Mouse (Mus musculus) lung, postnatal 14 days (tissue): ENCODE results near the gene Ebf1.
"Not testable (repeated sequence)": the region's sequence is repeated elsewhere in the genome, so short reads cannot be mapped to it uniquely, and the experiment has no call there.

Experiments used
- DNase-seq: peaks from one replicate; pipeline ENCODE4 v3.0.0; 2021

The Ebf1 gene

DNA sequence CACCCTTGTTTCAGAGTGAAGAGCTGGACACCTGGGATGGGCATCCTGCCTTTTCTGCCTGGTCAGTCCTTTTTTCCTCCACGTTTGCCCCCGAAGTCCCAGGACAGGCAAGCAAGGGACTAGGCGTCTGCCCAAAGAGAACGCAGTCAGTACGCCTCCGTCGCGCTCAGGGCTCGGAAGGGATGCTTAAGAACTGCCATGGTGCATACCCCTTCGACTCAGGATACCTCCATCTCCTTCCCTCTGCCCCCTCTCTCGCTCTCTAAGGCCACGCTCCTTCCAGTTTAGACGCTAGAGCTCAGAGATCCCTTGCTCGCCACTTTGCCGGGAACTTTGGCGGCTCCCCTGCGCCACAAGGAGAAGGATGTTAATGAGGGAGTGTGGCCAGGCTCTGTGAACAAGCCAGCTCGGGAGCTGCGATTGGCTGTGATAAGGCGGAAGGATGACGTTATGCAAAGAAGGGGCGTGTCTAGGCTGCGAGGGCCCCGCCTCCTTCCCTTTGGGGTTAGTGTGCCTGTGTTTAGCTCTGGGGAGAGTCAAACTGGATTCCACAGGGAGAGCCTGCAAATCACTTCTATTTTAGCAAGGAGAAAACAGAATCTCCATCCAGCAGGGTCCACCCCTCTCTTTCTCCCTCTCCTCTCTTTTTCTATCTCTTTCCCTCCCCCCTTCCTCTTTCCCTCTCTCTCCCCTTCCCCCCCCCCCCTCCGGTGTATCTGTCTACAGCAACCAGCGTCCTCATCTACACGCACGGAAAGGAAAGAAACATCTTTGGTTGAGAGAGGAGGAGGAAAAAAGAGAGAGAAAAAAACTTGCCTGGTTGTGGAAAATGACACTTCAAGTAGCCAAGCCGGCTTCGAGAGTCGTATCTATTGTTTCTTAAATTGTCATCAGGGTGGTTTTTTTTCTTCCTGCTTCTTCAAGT, at the start of gene Ebf1:
Ebf1 (plus strand) TSS at position 530 of the 925 bp plus-strand sequence.
- DNase-seq = peak; percentile 82

DNA sequence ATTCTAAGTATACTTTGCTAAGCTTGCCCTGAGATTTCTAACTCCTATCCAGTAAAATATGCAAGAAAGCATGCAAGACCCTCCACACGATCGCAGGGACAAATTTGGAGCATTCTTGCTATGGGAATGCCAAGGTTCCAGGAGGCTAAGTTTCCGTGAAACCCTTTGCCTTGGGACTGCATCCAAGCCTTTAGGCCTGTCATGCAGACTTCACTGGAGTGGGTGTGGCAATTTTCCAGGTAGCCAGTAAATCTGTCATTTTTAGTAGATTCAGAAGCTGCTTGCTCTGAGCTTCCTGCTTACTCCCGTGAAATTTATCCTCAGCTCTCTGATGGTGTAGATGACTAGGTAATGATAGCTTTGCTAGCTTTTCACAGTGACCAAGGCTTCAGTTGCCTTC, 46.8 kb upstream of the Ebf1 start:
- DNase-seq = not testable (repeated sequence)

DNA sequence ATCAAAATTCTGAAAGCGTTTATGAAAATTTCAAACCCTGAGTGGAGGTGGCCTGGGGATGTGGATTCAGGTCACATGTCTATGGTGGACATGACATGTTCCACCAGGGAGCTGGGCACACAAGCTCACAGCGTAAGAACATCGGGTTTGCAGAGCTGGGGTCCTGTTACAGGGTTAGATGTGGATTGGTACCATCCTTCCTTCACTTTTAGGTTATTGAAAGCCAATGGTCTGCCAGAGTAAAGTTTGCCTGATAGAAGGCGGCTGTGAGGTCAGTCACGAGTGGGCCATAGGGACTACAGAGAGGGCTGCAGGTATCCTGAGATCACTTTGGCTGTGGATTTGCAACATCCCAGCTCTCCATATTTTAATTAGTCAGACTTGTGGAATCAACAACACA, 44.3 kb upstream of the Ebf1 start:
- DNase-seq = no peak

DNA sequence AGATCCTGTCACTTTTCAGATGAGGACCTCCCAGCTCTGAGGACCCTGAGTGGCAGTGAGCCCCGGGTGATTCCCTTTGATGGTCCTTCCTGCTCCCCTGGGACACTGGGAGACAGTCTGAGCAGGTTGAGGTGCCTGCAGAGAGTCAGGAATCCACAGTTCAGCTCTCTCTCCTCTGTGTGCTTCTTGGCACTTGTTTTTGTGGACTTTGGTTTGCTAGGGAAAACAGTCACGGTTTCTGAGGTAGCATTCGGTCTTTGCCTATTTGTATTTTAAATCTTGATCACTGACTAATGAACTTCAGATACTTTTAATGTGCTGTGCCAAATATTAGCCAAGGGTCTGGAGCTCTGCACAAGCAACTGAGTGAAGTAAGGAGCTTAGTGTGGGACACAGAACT, 43.7 kb upstream of the Ebf1 start:
- DNase-seq = no peak

DNA sequence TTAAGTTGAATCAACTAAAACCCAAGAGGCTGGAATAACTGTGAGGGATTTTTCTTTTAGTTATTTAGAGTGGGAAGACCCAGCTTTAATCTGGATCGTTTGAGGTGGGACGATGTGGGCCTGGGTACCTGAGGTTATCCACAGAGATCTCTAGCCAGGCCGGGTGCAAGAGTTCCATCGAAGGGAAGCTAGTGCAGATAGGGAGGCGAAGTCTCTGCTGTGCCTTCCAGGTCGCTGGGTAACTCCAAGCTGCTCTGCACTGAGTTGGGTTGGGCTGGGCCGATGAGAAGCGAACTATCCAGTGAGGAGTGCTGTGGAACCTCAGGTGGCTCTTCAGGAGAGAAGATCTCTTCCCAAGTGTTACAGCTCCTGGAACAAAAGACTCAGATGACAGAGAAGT, 42.7 kb upstream of the Ebf1 start:
- DNase-seq = no peak

DNA sequence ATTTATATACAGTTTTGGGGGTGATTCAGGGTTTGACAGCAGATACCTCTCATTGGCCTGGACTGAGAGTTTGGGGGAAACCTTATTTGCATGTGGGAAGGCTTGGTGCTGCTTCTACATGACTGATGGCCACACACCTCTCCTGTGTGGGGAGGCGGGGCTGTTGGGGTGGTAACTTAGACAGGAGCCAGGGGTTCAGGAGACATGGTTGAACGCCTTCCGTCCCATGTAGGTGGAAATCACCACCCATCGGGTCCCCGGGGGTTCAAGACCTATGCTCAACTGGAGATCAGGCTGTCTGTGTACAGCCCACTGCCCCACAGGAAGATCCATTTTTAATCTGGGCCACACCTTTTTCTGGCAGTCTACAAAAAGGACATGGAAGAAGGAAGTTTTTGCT, 42.3 kb upstream of the Ebf1 start:
- no peak for DNase-seq

DNA sequence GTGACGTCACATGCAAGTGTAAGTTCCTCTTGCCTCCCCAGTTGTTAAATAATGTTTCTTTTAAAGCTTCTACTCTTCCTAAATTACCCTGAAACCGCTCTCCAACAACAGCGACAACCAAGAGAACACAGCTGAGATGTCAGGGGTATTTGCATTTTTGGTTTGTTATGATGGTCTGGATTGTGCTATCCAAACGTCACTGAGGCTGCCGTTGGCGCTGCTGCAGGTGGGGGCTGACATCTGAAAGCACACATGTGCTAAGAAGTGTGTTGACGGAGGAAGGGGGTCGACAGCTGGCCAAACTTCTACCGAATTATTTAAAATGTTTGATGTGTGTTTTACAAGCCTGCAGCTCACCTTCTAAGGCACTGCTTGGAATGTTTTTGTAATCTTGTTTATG, 39.2 kb upstream of the Ebf1 start:
- no peak for DNase-seq

DNA sequence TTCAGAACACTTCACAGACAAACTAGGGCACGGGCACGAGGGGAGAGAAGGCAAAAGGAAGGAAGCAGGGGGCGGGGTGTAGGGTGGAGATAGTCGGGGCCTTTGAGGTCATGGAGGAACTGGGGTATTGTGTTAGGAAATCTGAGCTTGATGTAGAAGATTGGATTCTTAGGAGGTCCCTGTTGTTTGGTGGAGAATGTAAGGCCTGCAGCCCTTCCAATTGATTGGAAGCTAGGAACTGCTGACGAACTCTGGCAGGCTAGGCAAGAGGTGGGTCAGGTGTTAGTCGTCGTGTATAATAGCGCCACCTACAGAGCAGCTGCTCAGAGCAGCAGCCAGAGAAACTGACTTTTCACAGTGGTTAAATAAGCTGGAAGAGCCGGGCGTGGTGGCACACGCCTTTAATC, 35.8 kb upstream of the Ebf1 start:
- DNase-seq = peak; percentile 68

DNA sequence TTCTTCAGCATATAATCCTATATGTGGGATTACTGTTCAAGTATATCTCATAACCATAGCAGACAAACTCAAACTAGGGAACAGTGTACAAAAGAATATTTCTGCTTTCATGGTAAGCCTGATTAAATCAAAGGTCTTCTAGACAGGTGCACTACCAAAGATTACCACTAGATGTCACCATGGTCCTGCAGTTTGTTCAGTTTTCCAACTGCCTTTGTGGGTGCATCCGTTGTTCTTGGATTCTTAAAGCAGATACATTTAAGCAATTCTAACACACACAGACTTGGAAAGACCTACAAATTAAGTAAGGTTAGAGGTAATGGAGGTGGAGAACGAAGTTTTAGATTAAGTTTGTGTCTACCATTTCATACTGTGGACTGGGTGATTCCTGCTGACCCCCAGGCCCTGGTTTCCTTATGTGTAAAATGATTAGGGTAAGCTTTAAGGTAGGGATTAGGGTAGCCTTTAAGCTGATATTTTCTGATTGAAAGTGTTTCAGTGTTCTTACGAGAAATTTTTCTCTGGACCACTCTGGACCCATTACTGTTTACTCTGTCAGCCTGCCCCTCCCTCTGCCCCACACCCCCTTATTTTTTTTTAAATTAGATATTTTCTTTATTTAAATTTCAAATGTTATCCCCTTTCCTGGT, 30.9 kb upstream of the Ebf1 start:
- peak; percentile 81 for DNase-seq

DNA sequence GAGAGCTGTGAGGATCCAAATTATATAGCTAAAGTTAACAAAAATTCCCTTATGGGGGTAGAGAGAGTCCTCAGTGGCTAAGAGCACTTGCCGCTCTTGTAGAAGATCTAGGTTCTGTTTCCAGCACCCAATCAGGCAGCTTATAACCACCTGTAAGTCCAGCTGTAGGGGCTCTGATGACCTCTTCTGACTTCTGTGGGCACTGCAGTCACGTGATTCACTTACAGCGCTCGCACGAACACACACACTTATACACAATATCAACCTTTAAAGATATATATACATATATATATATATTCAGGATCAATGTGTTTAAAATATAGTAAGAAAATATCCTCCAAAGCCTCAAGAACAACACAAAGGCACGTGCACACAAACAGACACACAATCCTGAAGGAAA, 24.1 kb upstream of the Ebf1 start:
- no peak for DNase-seq

DNA sequence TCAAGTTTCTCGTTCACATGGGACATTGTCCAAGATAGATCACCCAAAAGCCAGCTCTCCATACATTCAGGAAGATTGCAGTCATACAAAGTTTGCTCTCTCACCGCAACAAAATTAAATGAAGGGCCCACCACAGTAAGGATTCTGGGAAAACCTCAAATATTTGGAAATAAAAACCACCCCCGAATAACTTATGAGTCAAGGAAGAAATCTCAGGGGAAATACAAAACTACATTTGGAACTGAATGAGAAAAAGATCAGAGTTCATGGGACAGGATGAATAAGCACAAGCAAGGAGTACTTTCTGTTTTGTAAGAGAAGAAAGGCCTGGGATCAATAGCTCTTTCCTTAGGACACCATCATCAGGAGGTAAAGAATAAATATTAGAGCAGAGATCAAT, 22.3 kb upstream of the Ebf1 start:
- DNase-seq = no peak

DNA sequence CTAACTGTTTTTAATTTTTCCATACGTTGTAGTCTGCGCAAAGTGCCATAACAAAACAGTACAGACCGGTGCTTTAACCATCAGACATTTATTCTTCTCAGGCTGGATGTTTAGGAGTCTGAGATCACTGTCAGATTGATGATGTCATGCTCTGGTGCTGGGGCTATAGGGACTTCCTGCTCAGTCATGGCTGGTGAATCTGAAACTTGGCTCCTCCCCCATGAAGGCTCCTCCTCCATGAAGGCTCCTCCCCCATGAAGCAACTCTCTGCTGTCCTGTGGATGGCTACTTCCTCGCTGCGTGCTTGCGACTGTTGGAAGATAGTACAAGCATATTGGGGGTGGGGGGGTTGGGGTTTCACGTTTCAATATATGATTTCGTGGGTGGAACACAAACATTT, 10.2 kb upstream of the Ebf1 start:
- DNase-seq = no peak

DNA sequence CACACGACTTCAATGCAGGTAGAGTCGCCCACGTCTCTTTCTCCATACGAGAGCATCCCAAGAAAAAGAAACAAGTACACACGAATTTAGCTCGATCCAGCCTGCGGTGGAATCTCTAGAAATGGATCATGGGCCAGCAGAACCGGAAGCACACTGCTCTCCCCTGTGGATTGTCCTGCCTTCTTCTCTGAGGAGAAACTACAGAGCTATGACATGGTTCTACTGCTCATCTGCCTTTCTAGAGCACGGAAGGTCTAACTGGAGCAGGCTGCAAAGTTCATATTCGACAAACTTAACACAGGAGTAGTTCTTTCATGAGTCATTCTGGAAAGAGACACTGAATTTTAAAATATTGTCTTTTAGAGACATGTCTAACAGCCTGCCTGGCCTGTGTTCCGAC, 8.5 kb upstream of the Ebf1 start:
- no peak for DNase-seq

DNA sequence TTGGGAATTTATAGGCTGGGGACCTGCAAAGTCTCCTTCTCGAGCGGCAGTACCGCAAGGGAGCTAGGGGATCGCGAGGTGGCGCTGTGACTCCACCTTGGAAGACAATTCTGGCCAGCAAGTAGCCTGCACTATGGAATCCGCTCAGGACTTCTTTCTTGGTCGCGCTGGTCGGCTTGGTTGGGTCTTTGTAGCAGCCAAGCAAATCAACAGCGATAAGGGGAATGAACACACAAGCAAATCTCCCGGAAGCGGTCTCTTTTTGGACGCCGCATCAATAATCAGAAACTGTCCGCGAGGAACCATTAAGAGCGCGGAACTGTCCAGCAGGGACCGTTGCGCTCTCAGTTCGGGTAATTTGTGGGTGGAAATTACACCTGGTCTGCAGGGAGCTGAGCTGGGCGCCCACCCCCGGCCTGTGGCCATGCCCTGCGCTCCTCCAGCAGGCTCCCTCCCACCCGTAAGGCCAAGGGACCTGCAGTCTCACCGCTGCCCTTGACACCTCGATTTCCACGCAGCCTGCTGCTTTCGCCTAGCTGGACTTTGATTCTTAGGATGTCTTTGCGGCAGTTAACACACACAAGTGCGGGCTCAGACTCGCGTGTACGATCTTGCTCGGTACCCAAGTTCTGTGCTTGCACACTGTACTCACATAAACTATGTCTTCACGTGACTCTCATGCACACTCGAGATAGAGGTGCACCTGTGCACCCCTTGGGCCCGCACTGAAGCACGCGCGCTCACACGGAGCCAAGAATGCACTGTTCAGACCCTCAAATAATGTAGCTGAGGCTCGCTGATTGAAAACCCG, 5.9 kb upstream of the Ebf1 start:
- peak; percentile 93 for DNase-seq

DNA sequence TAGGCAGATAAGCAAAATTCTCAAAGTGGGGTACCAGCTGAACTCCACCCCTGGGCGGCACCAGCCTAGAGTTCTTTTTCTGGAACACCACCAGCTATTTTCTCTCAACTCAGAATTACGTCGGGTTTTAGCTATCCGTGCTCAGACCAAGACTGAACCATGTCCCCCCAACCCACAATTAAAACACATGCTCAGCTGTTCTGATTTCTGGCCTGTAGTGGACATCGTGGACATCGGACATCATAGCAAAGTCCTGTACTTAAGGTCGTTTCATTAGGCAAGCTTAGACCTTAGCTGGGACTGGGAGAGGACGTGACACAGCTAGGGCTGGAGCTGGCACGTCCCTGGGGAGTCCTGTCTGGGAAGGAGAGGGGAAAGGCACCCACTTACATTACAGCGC, 5.0 kb upstream of the Ebf1 start:
- no peak for DNase-seq

DNA sequence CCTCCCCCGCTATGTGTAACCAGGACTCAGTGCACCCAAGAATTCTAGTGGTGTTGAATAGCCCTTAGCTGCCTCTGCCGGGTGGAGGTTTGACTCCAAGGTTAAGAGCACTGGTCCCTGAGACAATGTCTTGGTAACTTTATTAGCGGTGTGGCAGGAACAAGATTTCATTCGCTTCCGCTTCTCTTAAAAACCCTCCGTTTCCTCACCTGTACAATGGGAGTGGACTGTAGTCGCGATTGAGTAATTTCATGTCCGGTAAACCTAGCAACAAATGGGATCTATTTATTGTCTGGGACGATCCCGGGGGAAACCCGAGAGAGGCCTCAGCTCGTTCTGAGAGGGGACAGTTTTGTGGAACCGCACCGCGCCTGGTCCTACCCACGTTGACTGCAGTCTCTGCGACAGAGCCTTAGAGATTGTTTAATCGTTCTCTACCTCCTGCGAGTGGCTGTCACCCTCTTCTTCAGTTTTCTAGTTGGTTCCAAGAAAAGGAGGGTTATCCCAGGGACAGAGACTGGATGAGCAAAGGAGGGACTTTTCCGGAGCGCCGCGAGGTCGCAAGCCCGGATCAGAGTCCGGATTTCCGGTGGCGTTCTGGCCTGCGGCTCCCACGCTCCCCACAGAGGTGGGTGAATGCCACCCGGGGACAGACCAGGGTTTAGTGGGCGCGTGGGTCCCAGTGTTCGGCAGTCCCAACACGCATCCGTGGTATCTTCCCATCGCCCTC, 4.3 kb upstream of the Ebf1 start:
- no peak for DNase-seq

DNA sequence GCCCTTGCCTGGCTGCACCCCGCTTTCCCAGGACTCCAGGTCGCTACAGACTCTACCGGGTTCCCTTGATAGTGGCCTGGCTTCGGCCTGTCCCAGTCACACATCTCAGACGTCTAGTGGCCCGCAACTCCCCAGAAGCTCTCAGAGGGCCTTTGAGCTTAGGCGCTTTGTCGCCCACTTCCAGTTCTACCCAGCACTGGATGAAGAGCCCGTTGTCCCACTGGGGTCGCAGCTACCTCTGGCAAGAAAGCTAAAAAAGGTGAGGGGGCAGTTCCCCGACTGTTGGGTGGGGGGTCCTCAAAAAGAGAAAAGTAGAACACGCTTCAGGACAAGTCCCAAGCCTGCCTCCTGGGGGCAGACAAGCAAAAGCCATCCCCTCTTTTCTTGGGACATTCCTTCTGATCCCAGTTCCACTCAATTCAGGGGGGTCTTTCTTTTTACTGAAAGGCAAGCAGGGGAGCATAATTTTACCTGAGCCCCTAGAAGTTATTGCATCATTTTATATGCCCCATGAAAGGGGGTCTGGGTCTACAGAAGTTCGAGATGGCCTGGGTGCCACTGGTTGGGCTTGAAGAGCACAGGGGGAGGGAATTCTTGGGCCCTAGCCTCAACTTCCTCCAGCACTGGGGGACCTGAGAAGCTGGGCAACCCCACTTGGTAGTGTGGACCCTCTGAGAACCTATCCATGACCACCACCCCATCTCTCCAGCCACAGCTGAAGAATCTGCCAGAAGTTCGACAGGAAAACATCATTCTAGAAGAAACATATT, 3.5 kb upstream of the Ebf1 start:
- no peak for DNase-seq

DNA sequence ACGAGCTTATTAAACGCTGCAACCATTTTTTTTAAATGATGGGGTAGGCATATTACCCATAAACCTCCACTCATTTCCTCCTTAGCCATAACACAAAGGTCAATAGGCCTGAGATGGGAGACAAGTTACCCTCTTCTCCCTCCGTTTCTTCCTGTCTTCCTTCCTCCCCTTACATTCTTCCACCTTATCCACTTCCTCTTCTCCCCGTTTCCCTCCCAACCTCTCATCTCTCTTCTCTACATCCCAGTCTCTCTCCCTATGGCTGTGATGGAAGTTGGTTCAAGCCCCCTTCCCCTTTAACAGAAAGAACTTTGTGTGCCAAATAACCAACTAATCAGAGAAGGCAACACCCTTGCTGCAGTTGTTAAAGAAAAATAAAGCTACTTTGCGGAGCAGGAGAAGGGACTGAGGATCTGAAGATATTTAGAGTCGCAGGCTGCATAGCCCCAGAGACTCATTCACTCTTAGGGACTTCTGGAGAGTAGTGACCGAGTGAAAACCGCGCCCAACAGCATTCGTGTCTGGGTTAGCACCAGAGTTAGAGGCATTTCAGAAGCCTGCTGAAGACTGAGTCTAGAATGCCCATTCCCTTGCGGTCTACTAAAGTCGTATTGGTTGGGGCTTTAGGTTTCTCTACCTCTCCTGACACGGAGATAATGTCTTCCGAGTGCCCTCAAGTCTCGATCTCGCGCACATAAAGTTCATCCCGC, 884 bp upstream of the Ebf1 start:
- no peak for DNase-seq

DNA sequence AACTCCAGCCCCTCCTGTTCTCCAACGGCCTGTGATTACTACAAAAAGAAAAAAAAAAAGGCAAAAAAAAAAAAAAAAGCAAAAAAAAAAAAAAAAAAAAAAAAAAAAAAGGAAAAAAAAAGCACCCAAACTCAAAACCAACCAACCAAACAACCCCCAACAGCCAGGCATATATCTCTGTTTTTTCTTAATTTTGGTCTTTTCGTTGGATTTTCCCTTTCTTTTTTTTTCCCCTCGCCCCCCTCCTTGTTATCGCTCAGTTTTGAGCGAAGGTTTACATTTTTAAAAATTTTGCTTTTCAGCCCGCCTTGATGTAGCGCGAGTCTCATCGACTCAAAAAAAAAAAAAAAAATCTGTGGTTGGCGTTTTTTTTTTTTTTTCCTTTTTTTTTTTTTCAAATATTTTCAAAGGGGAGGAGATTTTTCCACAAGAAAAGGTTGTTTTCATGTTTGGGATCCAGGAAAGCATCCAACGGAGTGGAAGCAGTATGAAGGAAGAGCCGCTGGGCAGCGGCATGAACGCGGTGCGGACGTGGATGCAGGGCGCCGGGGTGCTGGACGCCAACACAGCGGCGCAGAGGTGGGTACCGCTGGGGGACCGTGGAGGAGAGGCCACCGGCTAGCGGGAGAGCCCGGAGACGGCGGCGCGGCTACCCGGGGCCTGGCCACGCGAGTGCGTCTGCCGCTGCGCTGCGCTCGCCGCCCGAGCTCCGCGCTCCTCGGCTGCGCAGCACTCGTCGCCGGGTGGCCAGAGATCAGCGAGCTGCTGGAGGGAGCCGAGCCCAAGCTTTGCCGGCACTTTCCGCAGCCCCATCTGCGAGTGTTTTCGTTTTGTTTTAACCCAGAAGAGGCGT, 843 bp downstream of the Ebf1 start:
- peak; percentile 45 for DNase-seq

DNA sequence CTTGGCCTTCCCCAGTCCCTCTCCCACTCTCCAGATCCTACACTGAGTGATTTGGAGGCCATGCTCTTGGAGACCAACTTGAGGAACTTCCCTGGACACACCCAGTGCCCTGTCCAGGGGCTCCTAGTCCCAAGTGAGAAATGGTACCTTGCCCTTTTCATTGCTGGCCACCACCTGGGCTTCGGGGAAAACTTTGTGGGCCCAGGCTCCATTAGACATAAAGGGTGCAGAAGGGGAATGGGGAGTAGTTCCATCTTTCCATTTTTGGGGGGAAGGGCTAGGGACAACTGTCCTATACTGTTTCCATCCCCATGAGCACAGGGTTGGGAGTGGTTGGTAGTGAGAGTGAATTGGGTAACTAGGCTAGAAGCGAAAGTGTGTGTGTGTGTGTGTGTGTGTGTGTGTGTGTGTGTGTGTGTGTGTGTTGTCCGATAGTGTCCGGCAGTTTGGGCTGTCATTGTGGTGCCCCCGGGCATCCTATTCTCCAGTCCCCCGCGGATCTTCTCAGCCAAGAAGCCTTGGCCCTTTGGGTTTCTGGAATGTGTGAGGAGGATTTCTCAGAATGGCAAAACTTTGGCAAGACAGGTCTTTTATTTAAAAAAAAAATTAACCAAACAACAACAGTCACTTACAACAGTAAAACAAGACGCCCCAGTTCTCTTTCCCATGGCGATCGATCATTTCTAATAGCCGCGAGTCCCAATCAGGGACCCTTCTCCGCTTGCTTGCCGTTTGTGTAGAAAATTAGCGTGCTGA, 2.2 kb downstream of the Ebf1 start:
- DNase-seq = no peak
